Mouse (Mus musculus): Measurements from ENCODE around the gene Ecpas. TPM values are rescaled to one million over a fixed set of nuclear protein-coding genes. Genes with fewer than 3 reads are reported as not detected.

Ecpas gene
- polyA plus RNA-seq (2012; rRNA removed), result 25.0 and 31.5 TPM in 2 replicates

GRCm38 (mm10) chr4:58912629-58913335 lies at the start of gene Ecpas:
Ecpas (minus strand) TSS chr4:58912749.
- no peak for DNase-seq (ENCODE audit: low spot score)

DNA sequence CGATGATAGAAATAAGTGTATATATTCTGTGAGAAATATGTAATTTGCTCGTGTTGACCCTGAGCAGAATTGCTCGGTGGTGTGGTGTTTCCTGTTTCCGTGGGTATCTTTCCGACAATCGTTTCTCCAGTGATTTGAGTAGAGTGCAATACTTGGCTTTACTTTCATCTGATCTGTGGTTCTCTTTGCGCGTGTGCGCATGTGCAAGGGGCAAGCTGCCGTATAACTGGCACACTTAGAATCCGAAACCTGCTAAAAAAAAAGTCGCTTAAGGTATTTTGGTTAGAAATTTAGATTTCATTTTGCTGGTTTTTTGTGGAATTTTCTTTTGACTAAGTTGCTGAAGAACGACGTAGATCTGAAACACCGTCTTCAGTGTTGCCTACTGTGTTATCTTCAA lies 49.2 kb upstream of the Ecpas start:
- no peak for DNase-seq (ENCODE audit: low spot score)

DNA sequence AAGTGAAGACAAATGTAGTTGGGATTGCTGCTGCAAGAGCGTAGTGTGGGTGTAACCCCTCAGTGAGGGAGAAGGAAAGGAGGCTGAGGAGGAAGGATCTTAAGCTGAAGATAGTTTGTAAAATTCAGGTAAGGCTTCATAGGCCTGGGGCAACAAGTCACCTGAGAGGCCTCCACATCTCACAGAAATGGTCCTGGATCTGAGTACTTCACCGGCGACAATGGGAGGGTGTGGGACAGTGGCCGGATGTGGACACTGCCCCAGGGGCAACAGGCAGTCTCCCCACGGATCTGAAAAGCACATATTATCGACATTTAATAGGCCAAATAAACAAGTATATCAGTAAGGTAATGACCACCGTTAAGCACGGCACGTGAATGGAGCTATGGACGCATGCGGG lies 40.1 kb upstream of the Ecpas start:
- no peak for DNase-seq (ENCODE audit: low spot score)

GRCm38 (mm10) chr4:58948391-58948790 lies 35.8 kb upstream of the Ecpas start:
- DNase-seq (ENCODE audit: low spot score), result no peak

GRCm38 (mm10) chr4:58944695-58945094 lies 32.1 kb upstream of the Ecpas start:
- DNase-seq (ENCODE audit: low spot score), result no peak

- DNase-seq (ENCODE audit: low spot score), result no peak
Observed at GRCm38 (mm10) chr4:58944206-58944553, 31.6 kb upstream of the Ecpas start.

GRCm38 (mm10) chr4:58943420-58944205 lies 31.1 kb upstream of the Ecpas start, which contains the start of gene Zkscan16:
Zkscan16 (plus strand) TSS chr4:58943628.
- peak; percentile 49 for DNase-seq (ENCODE audit: low spot score)

DNA sequence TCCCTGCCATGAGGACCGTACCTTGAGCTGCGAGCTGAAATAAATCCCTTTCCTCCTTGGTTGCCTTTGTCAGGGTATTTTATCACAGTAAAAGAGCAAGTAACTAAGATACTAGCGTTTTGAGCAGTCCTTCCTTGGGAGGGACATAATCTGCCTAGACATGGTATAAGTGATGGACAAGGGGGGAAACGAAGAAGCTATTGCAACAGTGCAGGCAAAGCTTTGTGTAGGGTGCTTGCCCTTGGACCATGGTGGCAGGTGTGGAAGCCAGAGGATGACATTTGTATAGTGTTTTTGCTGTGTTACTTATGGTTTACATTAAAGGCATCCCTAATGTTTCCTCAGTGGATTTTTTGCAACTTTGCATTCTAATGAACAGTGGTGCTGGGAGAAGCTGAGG lies 30.4 kb upstream of the Ecpas start:
- DNase-seq (ENCODE audit: low spot score), result no peak

GRCm38 (mm10) chr4:58941638-58942037 lies 29.1 kb upstream of the Ecpas start:
- no peak for DNase-seq (ENCODE audit: low spot score)

DNA sequence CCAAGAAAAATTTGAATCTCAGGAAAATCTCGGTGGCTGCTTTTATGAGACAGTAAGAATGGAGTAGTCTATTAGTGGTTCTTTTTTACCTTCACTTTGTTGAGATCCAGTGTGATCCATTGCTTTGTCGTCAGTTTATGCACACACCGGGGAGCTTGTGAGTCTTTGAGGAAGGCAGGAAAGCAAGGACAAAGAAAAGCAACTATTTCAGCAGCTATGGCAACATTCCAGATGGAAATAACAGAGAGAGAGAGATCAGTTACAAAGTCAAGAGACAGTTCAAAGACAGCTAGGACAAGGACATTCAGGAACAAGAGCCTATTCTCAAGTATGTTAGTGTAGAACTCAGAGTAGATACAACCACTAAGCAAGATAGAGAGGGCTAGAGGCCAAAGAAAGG lies 23.3 kb upstream of the Ecpas start:
- no peak for DNase-seq (ENCODE audit: low spot score)

DNA sequence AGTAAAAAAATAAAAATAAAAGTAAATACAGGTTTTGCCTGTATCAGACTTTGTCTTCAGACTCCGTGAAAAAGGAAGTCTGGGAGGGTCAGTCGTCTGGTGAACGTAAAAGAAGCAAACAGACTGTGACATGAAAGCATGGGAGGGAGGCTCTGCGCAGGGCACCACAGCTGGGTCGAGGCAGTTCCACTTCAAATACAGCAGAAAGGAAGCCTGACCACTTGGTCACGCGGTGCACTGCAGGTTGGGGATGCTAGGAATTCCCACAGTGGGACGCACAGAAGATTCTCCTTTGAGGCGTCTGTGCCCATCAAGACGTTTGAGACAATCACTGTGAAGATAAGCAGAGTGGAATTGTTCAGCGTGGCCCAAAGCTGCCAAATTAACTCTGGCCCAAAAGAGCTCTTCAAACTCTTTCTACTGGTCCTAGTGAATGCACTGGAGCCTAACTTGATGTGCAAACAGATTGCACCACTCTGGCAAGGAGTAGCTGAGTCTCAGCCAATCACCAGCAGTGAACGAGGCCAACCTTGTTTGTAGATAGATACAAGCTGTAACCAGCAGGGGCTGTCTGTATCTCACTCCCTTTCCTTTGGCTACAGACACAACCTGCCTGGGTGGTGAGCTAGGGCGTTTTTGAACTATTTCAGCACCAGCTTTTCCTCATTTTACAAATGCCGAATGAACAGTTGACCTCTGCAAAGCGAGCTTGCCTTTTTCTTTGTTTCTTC lies 22.4 kb upstream of the Ecpas start:
- no peak for DNase-seq (ENCODE audit: low spot score)

DNA sequence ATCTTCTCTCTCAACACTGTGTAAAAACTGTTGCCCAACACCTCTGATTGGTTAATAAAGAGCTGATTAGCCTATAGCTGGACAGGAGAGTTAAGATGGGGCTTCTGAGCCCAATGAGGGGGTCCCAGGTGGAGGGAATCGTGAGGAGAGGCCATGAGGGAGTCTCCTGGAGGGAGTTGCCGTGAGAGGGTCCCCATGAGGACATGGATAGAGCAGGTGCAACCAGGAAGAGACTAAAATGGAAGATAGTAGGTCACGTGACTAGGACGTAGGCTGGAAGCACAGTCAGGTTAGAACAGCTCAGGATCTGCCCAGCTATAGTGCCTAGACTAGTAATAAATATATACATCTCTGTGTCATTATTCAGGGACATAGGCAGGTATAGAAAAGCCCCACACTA lies 21.8 kb upstream of the Ecpas start:
- DNase-seq (ENCODE audit: low spot score), result no peak

GRCm38 (mm10) chr4:58932541-58932940 lies 20.0 kb upstream of the Ecpas start:
- no peak for DNase-seq (ENCODE audit: low spot score)

DNA sequence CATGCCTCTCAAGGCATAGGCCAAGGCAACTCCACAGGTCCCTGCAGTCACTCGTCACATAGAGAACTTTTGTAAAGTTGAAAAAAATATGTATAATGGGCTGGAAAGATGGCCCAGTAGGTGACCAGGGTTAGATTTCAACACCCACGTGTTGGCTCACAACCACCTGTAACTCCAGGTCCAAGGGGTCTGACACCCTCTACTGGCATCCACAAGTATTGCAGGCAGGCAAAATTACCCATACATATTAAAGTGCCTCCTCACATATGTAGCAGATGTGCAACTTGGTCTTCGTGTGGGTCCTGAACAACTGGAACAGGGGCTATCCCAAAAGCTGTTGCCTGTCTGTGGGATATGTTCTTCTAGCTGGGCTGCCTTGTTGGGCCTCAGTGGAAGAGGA lies 15.1 kb upstream of the Ecpas start:
- DNase-seq (ENCODE audit: low spot score), result no peak

- no peak for DNase-seq (ENCODE audit: low spot score)
Observed at GRCm38 (mm10) chr4:58926120-58926519, 13.6 kb upstream of the Ecpas start.

GRCm38 (mm10) chr4:58925664-58926063 lies 13.1 kb upstream of the Ecpas start:
- no peak for DNase-seq (ENCODE audit: low spot score)

DNA sequence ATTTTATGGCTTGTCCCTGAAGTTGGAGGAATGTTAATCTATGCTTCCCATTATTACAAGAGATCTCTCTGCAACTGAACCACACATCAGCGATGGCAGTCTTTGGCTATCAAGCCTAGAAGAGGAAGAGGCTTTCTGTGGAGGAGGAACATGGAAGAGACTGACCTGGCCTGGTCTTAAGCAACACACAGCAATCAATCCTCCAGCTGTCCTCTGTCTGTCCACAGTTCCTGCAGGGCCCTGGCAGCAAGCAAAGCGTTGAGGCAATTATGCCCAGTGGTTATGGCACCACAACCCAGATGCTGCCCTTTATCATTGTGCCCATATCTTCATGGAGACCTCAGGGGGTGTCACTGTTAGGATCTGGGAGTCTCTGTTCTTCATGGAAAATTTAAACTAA lies 11.4 kb upstream of the Ecpas start:
- DNase-seq (ENCODE audit: low spot score), result no peak

GRCm38 (mm10) chr4:58915081-58915826 lies 2.7 kb upstream of the Ecpas start:
- DNase-seq (ENCODE audit: low spot score), result no peak

DNA sequence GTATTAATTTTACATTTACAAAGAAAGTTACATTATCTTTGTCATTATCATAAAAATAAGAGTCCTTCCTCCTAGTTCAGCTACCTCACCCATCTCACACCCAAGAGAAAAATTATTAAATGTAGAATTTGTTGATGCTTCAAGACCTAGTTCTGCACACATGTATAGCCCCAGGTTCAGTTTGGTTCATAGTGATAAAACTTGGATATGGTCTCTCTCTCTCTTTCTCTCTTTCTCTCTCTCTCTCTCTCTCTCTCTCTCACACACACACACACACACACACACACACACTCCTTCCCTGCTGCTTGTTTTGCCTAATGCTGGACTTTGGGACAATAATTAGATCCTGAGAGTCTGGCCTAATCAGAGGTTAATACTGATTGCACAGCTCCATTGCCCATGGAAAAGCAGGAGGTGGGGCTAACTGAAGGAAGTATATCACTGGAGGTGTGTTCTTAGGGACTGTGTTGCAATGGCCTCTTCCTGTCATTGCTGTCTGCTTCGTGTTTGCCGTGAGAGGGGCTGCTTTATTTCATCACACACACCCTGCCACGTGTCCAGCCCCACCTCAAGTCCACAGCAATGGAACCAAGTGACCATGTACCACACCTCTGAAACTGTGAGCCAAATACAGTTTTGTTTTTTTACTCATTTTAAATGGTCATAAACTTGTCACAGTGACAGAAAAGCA lies 932 bp upstream of the Ecpas start:
- no peak for DNase-seq (ENCODE audit: low spot score)

- peak; percentile 79 for DNase-seq (ENCODE audit: low spot score)
Observed at GRCm38 (mm10) chr4:58911831-58912628, 519 bp downstream of the Ecpas start.
